Comparison of ENCODE assay signal across 14 mouse cellular contexts in the genomic region with DNA sequence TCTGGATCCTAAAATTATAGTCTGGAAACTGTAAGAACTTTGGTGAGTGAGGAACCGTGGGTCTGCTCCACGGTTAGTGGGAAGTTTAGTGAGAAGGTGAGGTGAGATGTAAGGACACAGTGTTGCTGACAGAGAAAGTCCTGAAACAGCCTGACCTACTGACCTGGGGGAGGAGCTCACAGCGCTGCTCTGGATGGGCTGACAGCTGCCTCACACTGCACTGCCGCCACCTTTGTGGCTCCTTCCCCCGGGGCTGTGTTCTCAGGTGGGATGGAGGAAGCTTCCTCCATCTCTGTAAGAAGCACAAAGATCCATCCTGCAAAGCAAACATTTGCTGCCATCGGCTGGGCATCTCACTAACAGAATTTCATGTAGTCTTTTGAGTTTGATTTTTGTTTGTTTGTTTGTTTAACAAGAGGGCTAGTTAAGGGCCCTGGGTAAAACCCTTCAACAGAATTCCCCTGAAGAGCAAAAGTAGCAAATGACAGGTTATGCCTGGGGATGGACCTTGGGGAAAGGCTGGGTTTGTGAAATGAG. TPM values are rescaled to one million over a fixed set of nuclear protein-coding genes. Genes with fewer than 3 reads are reported as not detected.
DNase-seq lines count a peak whose midpoint lies in the region; ATAC-seq and TF ChIP-seq lines count a peak whose summit lies in the region.
"Had no signal": no experiment of that assay in that cellular context is flagged by ENCODE, and none has a peak within 500 bp of the region (broad histone marks: within the 10 kb centered on the region; RNA-seq: fewer than 3 reads in every experiment).

No protein-coding gene starts in this region.

- peak overlapping the region; percentile 44 for H3K27ac ChIP-seq in gastrocnemius, adult 2 months
- peak overlapping the region; percentile 55 for H3K27ac ChIP-seq in left cerebral cortex, adult 2 months
- H3K27ac ChIP-seq in embryonic facial prominence, embryonic 10.5 days (replicated peaks) = peak overlapping the region; percentile 81
- H3K27ac ChIP-seq in midbrain, embryonic 12.5 days (replicated peaks) = no peak overlapping the region

- no peak for ATAC-seq in midbrain, embryonic 12.5 days (ENCODE audit: low FRiP score, low read depth)
- ATAC-seq: Patski had no signal

- intact Hi-C loops in gastrocnemius, adult 2 months (cut with DNase I) = no loop called here
- intact Hi-C loops in left cerebral cortex, adult 2 months (cut with DNase I) = no loop called here
- intact Hi-C loops in left cerebral cortex, postnatal 4 days (cut with DNase I) = no loop called here

- H3K9ac ChIP-seq in midbrain, embryonic 12.5 days (replicated peaks) = no peak overlapping the region

- H3K4me1 ChIP-seq in embryonic facial prominence, embryonic 10.5 days = peaks cover 47% of the 10 kb centered on the region
- peaks cover 10% of the 10 kb centered on the region for H3K4me1 ChIP-seq in midbrain, embryonic 12.5 days
- H3K4me1 ChIP-seq: megakaryocyte, embryonic 14.5 days had no signal

- H3K4me2 ChIP-seq in midbrain, embryonic 12.5 days (replicated peaks) = peak overlapping the region; percentile 40

- peak overlapping the region; percentile 35; the same call in 1 of the 2 replicates for H3K4me3 ChIP-seq in gastrocnemius, adult 2 months
- no peak overlapping the region for H3K4me3 ChIP-seq in left cerebral cortex, adult 2 months
- peak overlapping the region; percentile 31; the same call in 1 of the 2 replicates for H3K4me3 ChIP-seq in embryonic facial prominence, embryonic 10.5 days
- H3K4me3 ChIP-seq in midbrain, embryonic 12.5 days = no peak overlapping the region
- H3K4me3 ChIP-seq: megakaryocyte, embryonic 14.5 days had no signal

- DNase-seq in gastrocnemius, adult 2 months = no peak
- no peak for DNase-seq in gastrocnemius, adult 18-20 months (ENCODE audit: low spot score)
- no peak for DNase-seq in left cerebral cortex, adult 2 months (ENCODE audit: extremely low spot score in 1 of 2, low spot score in 2 of 2)
- no peak for DNase-seq in left cerebral cortex, postnatal 4 days
- DNase-seq in embryonic facial prominence, embryonic 10.5 days (ENCODE audit: low spot score) = peak; percentile 65
- no peak for DNase-seq in layer of hippocampus, adult 9-11 months
- DNase-seq in gastrocnemius, adult 8-10 months (ENCODE audit: low spot score in 2 of 2) = no peak
- DNase-seq: cerebellum, adult 8-10 months; kidney, adult 2 months; thymus, adult 18-20 months had no signal

- no peaks in the 10 kb centered on the region for H3K9me3 ChIP-seq in embryonic facial prominence, embryonic 10.5 days
- H3K9me3 ChIP-seq in midbrain, embryonic 12.5 days = no peaks in the 10 kb centered on the region

- no peak for TF ChIP-seq CTCF in gastrocnemius, adult 2 months (IDR thresholded peaks at IDR 0.05)
- TF ChIP-seq CTCF in left cerebral cortex, adult 2 months (IDR thresholded peaks at IDR 0.05) = no peak

- WGBS in embryonic facial prominence, embryonic 10.5 days = 6% methylated on average over 6 of the region's 6 CpGs
- 23% methylated on average over 6 of the region's 6 CpGs for WGBS in midbrain, embryonic 12.5 days

- H3K27me3 ChIP-seq in embryonic facial prominence, embryonic 10.5 days (replicated peaks; ENCODE audit: low read depth, poor library complexity, severe bottlenecking) = no peaks in the 10 kb centered on the region; the same call in 1 of the 2 replicates
- no peaks in the 10 kb centered on the region for H3K27me3 ChIP-seq in midbrain, embryonic 12.5 days
- H3K27me3 ChIP-seq: megakaryocyte, embryonic 14.5 days; Patski had no signal

- no peaks in the 10 kb centered on the region for H3K36me3 ChIP-seq in embryonic facial prominence, embryonic 10.5 days (replicated peaks)
- H3K36me3 ChIP-seq in midbrain, embryonic 12.5 days = no peaks in the 10 kb centered on the region

RNA-seq across cellular contexts. Expression of gene Cldn11, which starts 58.8 kb away (rescaled TPM):
- under 1 TPM in 1 of 2 experiments, not detected in 1; 0.17 TPM for total RNA-seq in gastrocnemius, adult 2 months (2021)
- total RNA-seq in gastrocnemius, adult 18-20 months (2021) = under 1 TPM in 1 of 2 experiments, not detected in 1; 0.19 TPM
- 10 to 100 TPM; 73.8 to 75.7 TPM for total RNA-seq in left cerebral cortex, adult 2 months (2021)
- 10 to 100 TPM; 14.1 to 17.3 TPM for total RNA-seq in left cerebral cortex, postnatal 4 days (2021)
- polyA plus RNA-seq in embryonic facial prominence, embryonic 10.5 days (2016; fragmentation: Nextera tagmentation; extraction: Ambion mirVana) = 11.2 and 19.4 TPM in 2 replicates
- 26.3 and 27.5 TPM in 2 replicates for polyA plus RNA-seq in midbrain, embryonic 12.5 days (2016; fragmentation: Nextera tagmentation; extraction: Ambion mirVana)
- under 1 TPM in 2 of 4 experiments, not detected in 2; 0.34 to 0.54 TPM for total RNA-seq in gastrocnemius, adult 8-10 months (2022)
- polyA plus RNA-seq: C2C12, Patski had no signal

Comparison
In these comparisons a context has a peak if more than half of its experiments do, and no peak if none do; other contexts are left out.
1. H3K4me3 ChIP-seq: peak in gastrocnemius, adult 2 months (single experiment) and embryonic facial prominence, embryonic 10.5 days (single experiment); none in left cerebral cortex, adult 2 months (single experiment) and midbrain, embryonic 12.5 days (single experiment).
2. RNA of gene Cldn11, which starts 58.8 kb away (total RNA-seq): 73.8 to 75.7 TPM in left cerebral cortex, adult 2 months and 14.1 to 17.3 TPM in left cerebral cortex, postnatal 4 days; 0.34 to 0.54 TPM in gastrocnemius, adult 8-10 months, 0.19 TPM in gastrocnemius, adult 18-20 months and 0.17 TPM in gastrocnemius, adult 2 months; every median in the first group is over 4 times any median in the second.